Mouse (Mus musculus) T-helper 2 cell (primary cell): ENCODE results near the gene Ube2l6.

Source experiments
- in situ Hi-C: fragments of 300-600 bp; cut with MboI, MseI; formaldehyde crosslinking; loops from one replicate; pipeline ENCODE4 v1.15.1; 2025; ENCODE audit warnings: high pct_unique_total_duplicates

Ube2l6 gene

GRCm38 (mm10) chr2:84837817-84838592, 39.4 kb downstream of the Ube2l6 start:
- in situ Hi-C loops = loop anchor here (5.0 to 10.0 kb wide), 2 partner anchors 47 to 199 kb away; partner anchors contain the start of genes P2rx3, Rtn4rl2 and Ssrp1

GRCm38 (mm10) chr2:84838593-84838949, 39.9 kb downstream of the Ube2l6 start, which contains the start of gene Slc43a1:
TSS of gene Slc43a1 (plus strand) at chr2:84838850.
- in situ Hi-C loops = loop anchor here (5.0 to 10.0 kb wide), 2 partner anchors 46 to 199 kb away; partner anchors contain the start of genes P2rx3, Rtn4rl2 and Ssrp1

- in situ Hi-C loops = loop anchor here (5.0 to 10.0 kb wide), 2 partner anchors 46 to 198 kb away; partner anchors contain the start of genes P2rx3, Rtn4rl2 and Ssrp1
Observed at GRCm38 (mm10) chr2:84838993-84839980, 40.7 kb downstream of the Ube2l6 start.

GRCm38 (mm10) chr2:84840016-84840747, 41.6 kb downstream of the Ube2l6 start:
- in situ Hi-C loops = no loop called here

- in situ Hi-C loops = no loop called here
Observed at GRCm38 (mm10) chr2:84840748-84841563, 42.3 kb downstream of the Ube2l6 start.

- in situ Hi-C loops = no loop called here
Observed at GRCm38 (mm10) chr2:84841905-84842304, 43.3 kb downstream of the Ube2l6 start.

- in situ Hi-C loops = no loop called here
Observed at GRCm38 (mm10) chr2:84843654-84844053, 45.0 kb downstream of the Ube2l6 start.

- in situ Hi-C loops = no loop called here
Observed at GRCm38 (mm10) chr2:84845226-84845625, 46.6 kb downstream of the Ube2l6 start.

- in situ Hi-C loops = no loop called here
Observed at GRCm38 (mm10) chr2:84850407-84851129, 51.9 kb downstream of the Ube2l6 start.

GRCm38 (mm10) chr2:84851130-84852040, 52.8 kb downstream of the Ube2l6 start:
- in situ Hi-C loops = no loop called here

GRCm38 (mm10) chr2:84855732-84856131, 57.1 kb downstream of the Ube2l6 start:
- in situ Hi-C loops = no loop called here

- in situ Hi-C loops = no loop called here
Observed at GRCm38 (mm10) chr2:84858551-84858950, 59.9 kb downstream of the Ube2l6 start.
